Mouse (Mus musculus) gastrocnemius, adult 2 months (tissue): Measurements from ENCODE around the gene H2al1j. TPM values are rescaled to one million over a fixed set of nuclear protein-coding genes. Genes with fewer than 3 reads are reported as not detected.
"Not testable (repeated sequence)": the region's sequence is repeated elsewhere in the genome, so short reads cannot be mapped to it uniquely, and the experiment has no call there.

ENCODE experiments used
- DNase-seq: peaks from one replicate; pipeline ENCODE4 v3.0.0; 2022
- H3K27ac ChIP-seq: fragments of 200-600 bp; 2 replicates; pipeline ENCODE4 v1.8.1; 2022; ENCODE audit warnings: mild to moderate bottlenecking
- H3K4me3 ChIP-seq: fragments of 200-600 bp; 2 replicates; pipeline ENCODE4 v1.8.1; 2022; ENCODE audit warnings: mild to moderate bottlenecking, moderate library complexity
- CTCF ChIP-seq: fragments of 200-600 bp; IDR thresholded peaks from 2 replicates; pipeline ENCODE4 v1.8.1; 2022; ENCODE audit warnings: antibody characterized with exemption, mild to moderate bottlenecking, moderate library complexity
- intact Hi-C: fragments of 180-260 bp; cut with DNase I; formaldehyde crosslinking; loops from one replicate; pipeline ENCODE4 v1.15.1; 2025
- long read RNA-seq, 2 experiments: library from polyadenylated mRNA; stranded (forward); transcript quantifications; one replicate each; pipeline ENCODE4 v2.0.0; 2021
- total RNA-seq, 2 experiments: library from RNA; stranded (reverse); gene quantifications; 2 replicates each; pipeline ENCODE4 v1.2.3; 2021

Gene H2al1j
- not detected for total RNA-seq
- long read RNA-seq, experiment 1: 0 reads
- long read RNA-seq, experiment 2: 0 reads

DNA sequence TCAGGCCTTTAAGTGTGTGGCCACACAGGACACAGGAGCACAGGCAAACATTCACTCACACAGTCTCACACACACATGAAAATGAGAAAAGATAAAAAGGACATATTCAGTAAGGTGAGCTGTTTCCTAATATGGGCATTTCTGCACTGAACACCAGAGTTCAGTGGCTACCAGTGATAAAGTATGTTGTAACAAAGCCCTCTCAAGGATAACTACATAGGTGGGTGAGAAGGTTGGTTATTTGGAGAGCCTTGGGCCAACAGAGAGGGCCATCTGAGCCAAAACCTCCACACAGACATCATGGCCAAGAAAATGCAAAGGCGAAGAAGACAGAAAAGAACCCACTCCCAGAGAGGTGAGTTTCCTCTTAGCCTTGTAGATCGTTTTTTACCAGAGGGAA is at the start of gene H2al1j:
H2al1j (plus strand) TSS at position 301 of the 400 bp plus-strand sequence.
- intact Hi-C loops, H3K27ac ChIP-seq, H3K4me3 ChIP-seq, DNase-seq: not testable (repeated sequence)

DNA sequence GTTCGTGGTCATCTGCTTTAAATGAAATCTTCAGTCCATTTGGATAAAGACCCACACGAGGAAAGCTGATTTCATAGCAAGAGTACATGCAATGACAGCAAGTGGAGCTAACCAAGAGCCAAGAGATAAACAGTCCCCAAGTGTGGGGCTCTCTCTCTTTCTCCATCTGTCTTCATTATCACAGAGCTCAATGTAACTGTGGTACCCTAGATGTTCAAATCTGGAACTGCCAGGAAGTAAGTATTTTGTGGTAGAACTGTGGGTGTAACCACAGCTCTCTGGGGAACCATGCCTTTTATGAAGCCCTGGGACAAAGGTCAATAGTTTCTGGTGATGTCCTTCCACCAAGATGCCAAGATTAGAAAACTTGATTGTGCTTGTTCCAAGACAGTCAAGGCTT is 46.9 kb upstream of the H2al1j start:
- intact Hi-C loops: no loop called here
- no peak for DNase-seq
- TF ChIP-seq CTCF: no peak
- Histone ChIP-seq H3K4me3 (no peak overlapping the region), H3K27ac (no peak overlapping the region)

DNA sequence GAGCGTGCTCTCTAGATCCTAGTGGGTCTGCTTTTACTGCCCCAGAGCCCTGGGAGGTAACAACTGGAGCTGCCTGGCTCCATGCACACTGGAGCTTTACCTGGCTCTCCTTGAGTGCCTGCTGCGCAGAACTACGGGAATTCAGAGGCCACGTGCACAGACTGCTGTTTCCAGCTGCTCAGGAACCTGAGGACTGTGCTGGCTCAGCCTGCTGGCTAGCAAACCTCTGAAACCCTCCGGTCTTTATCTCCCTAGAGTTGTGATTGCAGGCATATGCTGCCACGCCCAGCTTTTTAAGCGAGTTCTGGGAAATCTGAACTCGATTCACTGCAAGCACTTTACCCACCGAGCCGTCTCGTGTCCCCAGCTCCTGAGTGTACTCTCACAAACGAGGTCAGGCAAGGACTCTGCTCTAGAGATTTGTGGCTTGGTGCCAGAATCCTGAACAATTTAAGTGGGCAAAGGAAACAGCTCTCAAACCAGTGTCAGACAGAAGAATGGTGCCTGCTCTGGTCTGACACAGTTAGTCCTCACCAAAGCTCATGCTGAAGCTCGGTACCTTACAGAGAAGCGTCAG is 39.2 kb upstream of the H2al1j start:
- intact Hi-C loops: no loop called here
- TF ChIP-seq CTCF: no peak
- DNase-seq: no peak
- no peak overlapping the region for H3K4me3 ChIP-seq
- no peak overlapping the region for H3K27ac ChIP-seq

DNA sequence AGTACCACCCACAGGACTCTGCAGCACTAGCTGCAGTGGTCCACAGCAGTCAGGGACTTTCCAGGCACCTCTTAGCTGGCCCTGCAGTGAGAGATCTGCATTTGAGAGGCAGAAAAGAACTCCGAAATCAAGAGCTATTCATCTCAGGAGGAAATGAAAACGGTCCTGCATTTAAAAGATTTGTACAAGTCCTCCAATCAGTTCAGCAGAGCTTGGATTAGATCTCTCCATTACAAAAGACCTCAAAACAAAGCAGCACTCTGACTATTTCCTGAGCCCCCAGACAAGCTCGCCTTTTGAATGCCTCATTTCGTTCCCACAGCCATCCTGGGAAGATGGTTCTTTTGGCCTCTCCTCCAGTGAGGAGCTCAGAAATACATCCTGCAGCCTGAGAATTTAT is 38.4 kb upstream of the H2al1j start:
- Histone ChIP-seq H3K27ac (no peak overlapping the region), H3K4me3 (no peak overlapping the region)
- intact Hi-C loops: no loop called here
- TF ChIP-seq CTCF: no peak
- DNase-seq: no peak

DNA sequence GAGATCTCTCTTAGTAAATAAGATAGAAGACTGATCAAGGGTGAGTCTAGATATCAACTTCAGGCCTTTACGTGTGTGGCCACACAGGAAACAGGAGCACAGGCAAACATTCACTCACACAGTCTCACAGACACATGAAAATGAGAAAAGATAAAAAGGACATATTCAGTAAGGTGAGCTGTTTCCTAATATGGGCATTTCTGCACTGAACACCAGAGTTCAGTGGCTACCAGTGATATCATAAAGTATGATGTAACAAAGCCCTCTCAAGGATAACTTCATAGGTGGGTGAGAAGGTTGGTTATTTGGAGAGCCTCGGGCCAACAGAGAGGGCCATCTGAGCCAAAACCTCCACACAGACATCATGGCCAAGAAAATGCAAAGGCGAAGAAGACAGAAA is 28.7 kb upstream of the H2al1j start, which contains the start of gene H2al1a:
H2al1a (plus strand) TSS at position 301 of the 400 bp plus-strand sequence.
- intact Hi-C loops, H3K4me3 ChIP-seq, H3K27ac ChIP-seq, DNase-seq: not testable (repeated sequence)

DNA sequence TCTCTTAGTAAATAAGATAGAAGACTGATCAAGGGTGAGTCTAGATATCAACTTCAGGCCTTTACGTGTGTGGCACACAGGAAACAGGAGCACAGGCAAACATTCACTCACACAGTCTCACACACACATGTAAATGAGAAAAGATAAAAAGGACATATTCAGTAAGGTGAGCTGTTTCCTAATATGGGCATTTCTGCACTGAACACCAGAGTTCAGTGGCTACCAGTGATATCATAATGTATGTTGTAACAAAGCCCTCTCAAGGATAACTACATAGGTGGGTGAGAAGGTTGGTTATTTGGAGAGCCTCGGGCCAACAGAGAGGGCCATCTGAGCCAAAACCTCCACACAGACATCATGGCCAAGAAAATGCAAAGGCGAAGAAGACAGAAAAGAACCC is 25.5 kb upstream of the H2al1j start, which contains the start of gene H2al1b:
H2al1b (plus strand) TSS at position 301 of the 400 bp plus-strand sequence.
- DNase-seq, H3K4me3 ChIP-seq, intact Hi-C loops, H3K27ac ChIP-seq: not testable (repeated sequence)

DNA sequence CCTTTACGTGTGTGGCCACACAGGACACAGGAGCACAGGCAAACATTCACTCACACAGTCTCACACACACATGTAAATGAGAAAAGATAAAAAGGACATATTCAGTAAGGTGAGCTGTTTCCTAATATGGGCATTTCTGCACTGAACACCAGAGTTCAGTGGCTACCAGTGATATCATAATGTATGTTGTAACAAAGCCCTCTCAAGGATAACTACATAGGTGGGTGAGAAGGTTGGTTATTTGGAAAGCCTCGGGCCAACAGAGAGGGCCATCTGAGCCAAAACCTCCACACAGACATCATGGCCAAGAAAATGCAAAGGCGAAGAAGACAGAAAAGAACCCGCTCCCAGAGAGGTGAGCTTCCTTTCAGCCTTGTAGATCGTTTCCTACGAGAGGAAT is 22.3 kb upstream of the H2al1j start, which contains the start of gene H2al1c:
H2al1c (plus strand) TSS at position 301 of the 400 bp plus-strand sequence.
- H3K4me3 ChIP-seq, DNase-seq, intact Hi-C loops, H3K27ac ChIP-seq: not testable (repeated sequence)

DNA sequence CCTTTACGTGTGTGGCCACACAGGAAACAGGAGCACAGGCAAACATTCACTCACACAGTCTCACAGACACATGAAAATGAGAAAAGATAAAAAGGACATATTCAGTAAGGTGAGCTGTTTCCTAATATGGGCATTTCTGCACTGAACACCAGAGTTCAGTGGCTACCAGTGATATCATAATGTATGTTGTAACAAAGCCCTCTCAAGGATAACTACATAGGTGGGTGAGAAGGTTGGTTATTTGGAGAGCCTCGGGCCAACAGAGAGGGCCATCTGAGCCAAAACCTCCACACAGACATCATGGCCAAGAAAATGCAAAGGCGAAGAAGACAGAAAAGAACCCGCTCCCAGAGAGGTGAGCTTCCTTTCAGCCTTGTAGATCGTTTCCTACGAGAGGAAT is 19.1 kb upstream of the H2al1j start, which contains the start of gene H2al1d:
H2al1d (plus strand) TSS at position 301 of the 400 bp plus-strand sequence.
- intact Hi-C loops, H3K4me3 ChIP-seq, H3K27ac ChIP-seq, DNase-seq: not testable (repeated sequence)

DNA sequence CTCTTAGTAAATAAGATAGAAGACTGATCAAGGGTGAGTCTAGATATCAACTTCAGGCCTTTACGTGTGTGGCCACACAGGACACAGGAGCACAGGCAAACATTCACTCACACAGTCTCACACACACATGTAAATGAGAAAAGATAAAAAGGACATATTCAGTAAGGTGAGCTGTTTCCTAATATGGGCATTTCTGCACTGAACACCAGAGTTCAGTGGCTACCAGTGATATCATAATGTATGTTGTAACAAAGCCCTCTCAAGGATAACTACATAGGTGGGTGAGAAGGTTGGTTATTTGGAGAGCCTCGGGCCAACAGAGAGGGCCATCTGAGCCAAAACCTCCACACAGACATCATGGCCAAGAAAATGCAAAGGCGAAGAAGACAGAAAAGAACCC is 16.0 kb upstream of the H2al1j start, which contains the start of gene H2al1e:
H2al1e (plus strand) TSS at position 301 of the 400 bp plus-strand sequence.
- H3K27ac ChIP-seq, H3K4me3 ChIP-seq, DNase-seq, intact Hi-C loops: not testable (repeated sequence)

DNA sequence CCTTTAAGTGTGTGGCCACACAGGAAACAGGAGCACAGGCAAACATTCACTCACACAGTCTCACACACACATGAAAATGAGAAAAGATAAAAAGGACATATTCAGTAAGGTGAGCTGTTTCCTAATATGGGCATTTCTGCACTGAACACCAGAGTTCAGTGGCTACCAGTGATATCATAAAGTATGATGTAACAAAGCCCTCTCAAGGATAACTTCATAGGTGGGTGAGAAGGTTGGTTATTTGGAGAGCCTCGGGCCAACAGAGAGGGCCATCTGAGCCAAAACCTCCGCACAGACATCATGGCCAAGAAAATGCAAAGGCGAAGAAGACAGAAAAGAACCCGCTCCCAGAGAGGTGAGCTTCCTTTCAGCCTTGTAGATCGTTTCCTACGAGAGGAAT is 12.8 kb upstream of the H2al1j start, which contains the start of gene H2al1f:
H2al1f (plus strand) TSS at position 301 of the 400 bp plus-strand sequence.
- H3K4me3 ChIP-seq, H3K27ac ChIP-seq, DNase-seq, intact Hi-C loops: not testable (repeated sequence)

DNA sequence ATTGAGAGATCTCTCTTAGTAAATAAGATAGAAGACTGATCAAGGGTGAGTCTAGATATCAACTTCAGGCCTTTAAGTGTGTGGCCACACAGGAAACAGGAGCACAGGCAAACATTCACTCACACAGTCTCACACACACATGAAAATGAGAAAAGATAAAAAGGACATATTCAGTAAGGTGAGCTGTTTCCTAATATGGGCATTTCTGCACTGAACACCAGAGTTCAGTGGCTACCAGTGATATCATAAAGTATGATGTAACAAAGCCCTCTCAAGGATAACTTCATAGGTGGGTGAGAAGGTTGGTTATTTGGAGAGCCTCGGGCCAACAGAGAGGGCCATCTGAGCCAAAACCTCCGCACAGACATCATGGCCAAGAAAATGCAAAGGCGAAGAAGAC is 9.7 kb upstream of the H2al1j start, which contains the start of gene H2al1g:
H2al1g (plus strand) TSS at position 301 of the 400 bp plus-strand sequence.
- H3K4me3 ChIP-seq, H3K27ac ChIP-seq, intact Hi-C loops, DNase-seq: not testable (repeated sequence)

DNA sequence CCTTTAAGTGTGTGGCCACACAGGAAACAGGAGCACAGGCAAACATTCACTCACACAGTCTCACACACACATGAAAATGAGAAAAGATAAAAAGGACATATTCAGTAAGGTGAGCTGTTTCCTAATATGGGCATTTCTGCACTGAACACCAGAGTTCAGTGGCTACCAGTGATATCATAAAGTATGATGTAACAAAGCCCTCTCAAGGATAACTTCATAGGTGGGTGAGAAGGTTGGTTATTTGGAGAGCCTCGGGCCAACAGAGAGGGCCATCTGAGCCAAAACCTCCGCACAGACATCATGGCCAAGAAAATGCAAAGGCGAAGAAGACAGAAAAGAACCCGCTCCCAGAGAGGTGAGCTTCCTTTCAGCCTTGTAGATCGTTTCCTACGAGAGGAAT is 6.4 kb upstream of the H2al1j start, which contains the start of gene H2al1h:
H2al1h (plus strand) TSS at position 301 of the 400 bp plus-strand sequence.
- H3K27ac ChIP-seq, DNase-seq, H3K4me3 ChIP-seq, intact Hi-C loops: not testable (repeated sequence)

DNA sequence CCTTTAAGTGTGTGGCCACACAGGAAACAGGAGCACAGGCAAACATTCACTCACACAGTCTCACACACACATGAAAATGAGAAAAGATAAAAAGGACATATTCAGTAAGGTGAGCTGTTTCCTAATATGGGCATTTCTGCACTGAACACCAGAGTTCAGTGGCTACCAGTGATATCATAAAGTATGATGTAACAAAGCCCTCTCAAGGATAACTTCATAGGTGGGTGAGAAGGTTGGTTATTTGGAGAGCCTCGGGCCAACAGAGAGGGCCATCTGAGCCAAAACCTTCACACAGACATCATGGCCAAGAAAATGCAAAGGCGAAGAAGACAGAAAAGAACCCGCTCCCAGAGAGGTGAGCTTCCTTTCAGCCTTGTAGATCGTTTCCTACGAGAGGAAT is 3.3 kb upstream of the H2al1j start, which contains the start of gene H2al1i:
H2al1i (plus strand) TSS at position 301 of the 400 bp plus-strand sequence.
- DNase-seq, intact Hi-C loops, H3K4me3 ChIP-seq, H3K27ac ChIP-seq: not testable (repeated sequence)

DNA sequence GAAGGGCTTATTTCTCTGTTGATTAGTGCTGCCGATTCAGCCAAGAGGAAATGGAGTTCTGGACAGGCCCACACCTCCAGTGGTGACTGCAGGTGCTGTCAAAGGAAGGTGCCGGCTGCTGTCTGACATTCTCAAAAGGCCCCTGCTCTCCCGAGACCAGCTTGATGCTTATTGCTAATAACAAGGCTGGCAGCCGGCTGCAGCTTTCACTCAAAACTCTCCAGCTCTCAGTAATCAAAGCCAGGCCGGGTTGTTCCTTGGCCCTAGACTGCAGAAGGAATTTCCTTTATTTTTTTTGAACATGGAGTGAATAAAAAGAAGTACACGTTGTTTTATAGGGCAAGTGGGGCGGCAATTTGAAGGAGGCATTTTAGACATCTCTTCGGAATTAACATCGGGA is 18.1 kb downstream of the H2al1j start:
- Histone ChIP-seq H3K27ac (no peak overlapping the region; the same call in 1 of the 2 replicates), H3K4me3 (no peak overlapping the region)
- intact Hi-C loops: no loop called here
- no peak for TF ChIP-seq CTCF
- no peak for DNase-seq
